Mouse (Mus musculus) lung, embryonic 14.5 days (tissue): Measurements from ENCODE around the gene Pde6b. TPM values are rescaled to one million over a fixed set of nuclear protein-coding genes. Genes with fewer than 3 reads are reported as not detected.

Experiments used
- ATAC-seq: fragments of 200-750 bp; cut with Nextera tagmentation; 2 replicates; pipeline ENCODE4 v1.8.0; 2017; ENCODE audit warnings: mild to moderate bottlenecking, moderate TSS enrichment, moderate library complexity; ENCODE audit not compliant: insufficient read depth
- DNase-seq: peaks from one replicate; pipeline ENCODE4 v3.0.0-alpha.2; 2015
- H3K27ac ChIP-seq: fragments of 300-500 bp; sonication (generic); 2 replicates; pipeline ENCODE4 v1.5.1; 2014; ENCODE audit warnings: low read depth, mild to moderate bottlenecking, moderate library complexity
- H3K27me3 ChIP-seq: fragments of 300-500 bp; sonication (generic); 2 replicates; pipeline ENCODE4 v1.6.1; 2014; ENCODE audit warnings: low read length, control low read depth; ENCODE audit not compliant: insufficient read depth
- H3K36me3 ChIP-seq: fragments of 300-500 bp; sonication (generic); 2 replicates; pipeline ENCODE4 v1.6.1; 2014; ENCODE audit warnings: control low read depth; ENCODE audit not compliant: insufficient read depth
- H3K4me1 ChIP-seq: fragments of 300-500 bp; sonication (generic); 2 replicates; pipeline ENCODE4 v1.6.1; 2014; ENCODE audit warnings: antibody characterized with exemption, control low read depth; ENCODE audit not compliant: insufficient read depth
- H3K4me2 ChIP-seq: fragments of 300-500 bp; sonication (generic); 2 replicates; pipeline ENCODE4 v1.6.1; 2014; ENCODE audit warnings: mild to moderate bottlenecking
- H3K4me3 ChIP-seq: fragments of 300-500 bp; sonication (generic); 2 replicates; pipeline ENCODE4 v1.5.1; 2014; ENCODE audit warnings: low read depth, low read length
- H3K9ac ChIP-seq: fragments of 300-500 bp; sonication (generic); 2 replicates; pipeline ENCODE4 v1.6.1; 2014
- H3K9me3 ChIP-seq: fragments of 300-500 bp; sonication (generic); 2 replicates; pipeline ENCODE4 v1.6.1; 2016; ENCODE audit warnings: low read depth, low read length, control low read depth
- CTCF ChIP-seq: IDR thresholded peaks from 2 replicates; pipeline ENCODE4 v1.5.1; 2016; ENCODE audit warnings: antibody characterized with exemption, low read depth
- WGBS: fragments of 180-500 bp; shearing (Covaris S2); extraction: QIAGEN DNeasy Blood & Tissue Kit; methylation state at CpG from one replicate; pipeline ENCODE4 v1.1.7; 2014; 5-methylcytosine and 5-hydroxymethylcytosine counted together
- polyA plus RNA-seq: library from polyadenylated mRNA; unstranded; fragments of >200 nt; fragmentation: Nextera tagmentation; extraction: Ambion mirVana; gene quantifications from 2 replicates; pipeline ENCODE4 v1.2.1, GENCODE M21; 2014

The Pde6b gene
- polyA plus RNA-seq, 1 experiment from 2014 or later: 0.12 TPM

- ATAC-seq: no peak
- WGBS: 71% methylated on average over 3 of the region's 3 CpGs
Measured at GRCm38 (mm10) chr5:108389744-108390143, 1.6 kb downstream of the Pde6b start.

GRCm38 (mm10) chr5:108403453-108403852 is 15.3 kb downstream of the Pde6b start:
- no peak overlapping the region for H3K4me3 ChIP-seq
- ATAC-seq (no peak), DNase-seq (no peak)
- TF ChIP-seq CTCF: no peak
- H3K27ac ChIP-seq: no peak overlapping the region
- H3K9ac ChIP-seq: no peak overlapping the region
- H3K27me3 ChIP-seq: no peaks in the 10 kb centered on the region
- 58% methylated on average over 4 of the region's 4 CpGs for WGBS
- no peaks in the 10 kb centered on the region for H3K9me3 ChIP-seq
- H3K4me2 ChIP-seq: no peak overlapping the region
- H3K4me1 ChIP-seq: no peaks in the 10 kb centered on the region
- H3K36me3 ChIP-seq: no peaks in the 10 kb centered on the region

More at GRCm38 (mm10) chr5:108389744-108390143, 1.6 kb downstream of the Pde6b start:
- Histone ChIP-seq H3K36me3 (no peaks in the 10 kb centered on the region), H3K9ac (no peak overlapping the region), H3K27me3 (no peaks in the 10 kb centered on the region), H3K4me2 (no peak overlapping the region), H3K27ac (no peak overlapping the region), H3K9me3 (no peaks in the 10 kb centered on the region), H3K4me1 (no peaks in the 10 kb centered on the region), H3K4me3 (no peak overlapping the region)
- DNase-seq: no peak
- no peak for TF ChIP-seq CTCF

GRCm38 (mm10) chr5:108405460-108405859 is 17.3 kb downstream of the Pde6b start:
- H3K27me3 ChIP-seq: no peaks in the 10 kb centered on the region
- H3K36me3 ChIP-seq: no peaks in the 10 kb centered on the region
- ATAC-seq: no peak
- no peak overlapping the region for H3K27ac ChIP-seq
- no peak overlapping the region for H3K4me3 ChIP-seq
- H3K4me1 ChIP-seq: no peaks in the 10 kb centered on the region
- H3K9ac ChIP-seq: no peak overlapping the region
- no peaks in the 10 kb centered on the region for H3K9me3 ChIP-seq
- no peak overlapping the region for H3K4me2 ChIP-seq
- WGBS: 61% methylated on average over 1 of the region's 1 CpGs
- no peak for TF ChIP-seq CTCF
- no peak for DNase-seq

DNA sequence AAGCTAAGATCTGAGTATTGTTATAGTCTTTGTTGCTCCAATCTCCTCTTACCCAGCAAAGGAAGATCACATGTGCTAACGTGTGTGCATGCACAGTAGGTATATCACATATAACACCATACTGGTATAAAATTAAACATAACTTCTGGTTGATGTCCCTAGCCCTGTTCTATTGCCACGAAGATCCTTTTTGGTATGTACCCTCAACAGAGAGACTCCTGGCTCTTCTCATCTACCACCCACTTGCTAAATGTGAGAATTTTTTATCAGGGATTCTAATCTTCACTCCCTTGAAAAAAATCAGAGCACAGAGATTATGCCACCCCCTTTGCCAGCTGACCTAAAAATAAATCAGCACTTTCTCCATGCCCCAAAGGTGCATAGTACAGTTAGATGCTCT is 18.8 kb downstream of the Pde6b start:
- Histone ChIP-seq H3K36me3 (no peaks in the 10 kb centered on the region), H3K9me3 (no peaks in the 10 kb centered on the region), H3K4me3 (no peak overlapping the region), H3K4me1 (no peaks in the 10 kb centered on the region), H3K4me2 (no peak overlapping the region), H3K9ac (no peak overlapping the region), H3K27ac (no peak overlapping the region), H3K27me3 (no peaks in the 10 kb centered on the region)
- no peak for TF ChIP-seq CTCF
- no peak for DNase-seq
- ATAC-seq: no peak
- 77% methylated on average over 2 of the region's 2 CpGs for WGBS

- 46% methylated on average over 2 of the region's 2 CpGs for WGBS
- Histone ChIP-seq H3K4me1 (no peaks in the 10 kb centered on the region), H3K4me2 (no peak overlapping the region), H3K36me3 (no peaks in the 10 kb centered on the region), H3K9me3 (no peaks in the 10 kb centered on the region), H3K27me3 (no peaks in the 10 kb centered on the region), H3K4me3 (no peak overlapping the region), H3K27ac (no peak overlapping the region), H3K9ac (no peak overlapping the region)
- DNase-seq (no peak), ATAC-seq (no peak)
- TF ChIP-seq CTCF: no peak
Measured at GRCm38 (mm10) chr5:108414711-108415110, 26.5 kb downstream of the Pde6b start.

DNA sequence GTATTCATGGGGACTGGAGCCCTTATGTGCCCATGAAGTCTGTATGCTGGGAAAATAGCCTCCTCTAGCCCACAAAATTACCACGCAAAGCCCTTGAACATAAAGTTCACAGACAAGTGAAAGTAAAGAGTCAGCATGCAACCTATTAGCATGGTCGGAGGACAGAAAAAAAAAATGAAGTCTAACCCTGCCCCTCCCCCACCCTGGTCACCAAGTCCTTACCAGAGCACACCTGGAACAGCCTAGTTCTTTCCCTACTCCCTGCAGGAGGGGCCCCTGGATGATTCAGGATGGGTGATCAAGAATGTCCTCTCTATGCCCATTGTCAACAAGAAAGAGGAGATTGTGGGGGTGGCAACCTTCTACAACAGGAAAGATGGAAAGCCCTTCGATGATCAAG is 34.5 kb downstream of the Pde6b start:
- ATAC-seq: no peak
- DNase-seq: no peak
- TF ChIP-seq CTCF: no peak
- Histone ChIP-seq H3K4me2 (no peak overlapping the region), H3K4me3 (no peak overlapping the region), H3K4me1 (no peaks in the 10 kb centered on the region), H3K36me3 (no peaks in the 10 kb centered on the region), H3K27me3 (no peaks in the 10 kb centered on the region), H3K9me3 (no peaks in the 10 kb centered on the region), H3K9ac (no peak overlapping the region), H3K27ac (no peak overlapping the region)
- WGBS: 75% methylated on average over 3 of the region's 3 CpGs

DNA sequence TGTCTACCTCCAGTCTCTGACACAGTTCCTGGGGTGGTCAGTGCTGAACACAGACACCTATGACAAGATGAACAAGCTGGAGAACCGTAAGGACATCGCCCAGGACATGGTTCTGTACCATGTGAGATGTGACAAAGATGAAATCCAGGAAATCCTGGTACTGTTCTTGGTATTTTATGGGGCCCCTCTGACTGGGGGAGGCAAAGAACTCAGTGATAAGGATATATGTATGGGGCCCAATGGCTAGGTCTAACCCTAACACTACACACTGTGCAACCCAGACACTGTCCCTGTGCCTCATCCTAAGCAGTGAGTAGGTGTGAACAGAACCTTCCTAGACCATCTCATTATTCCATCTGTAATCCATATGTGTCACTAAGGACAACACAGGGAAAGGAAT is 35.2 kb downstream of the Pde6b start:
- no peak for TF ChIP-seq CTCF

DNA sequence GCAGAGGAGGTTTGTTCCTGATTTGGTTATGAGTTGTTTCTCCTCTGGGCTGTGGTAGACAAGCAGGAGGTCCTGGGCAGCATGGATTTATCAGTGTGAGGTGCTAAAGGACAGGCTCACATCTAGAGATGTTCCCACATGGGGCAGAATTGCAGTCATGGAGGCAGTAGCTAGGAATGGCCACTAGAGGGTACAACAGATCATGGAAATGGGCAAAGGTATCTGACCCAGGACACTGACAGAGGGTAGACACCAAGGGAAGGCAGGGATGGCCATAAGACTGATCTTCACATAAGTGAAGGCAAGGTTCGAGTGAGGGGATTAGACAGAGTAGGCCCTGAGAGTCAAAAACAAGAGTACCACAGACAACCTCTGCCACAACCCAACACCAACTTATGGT is 39.0 kb downstream of the Pde6b start:
- H3K9me3 ChIP-seq: no peaks in the 10 kb centered on the region
- H3K36me3 ChIP-seq: peaks cover 24% of the 10 kb centered on the region
- TF ChIP-seq CTCF: peak; percentile 91
- 0 out of 2 replicates have a peak, but pooled peaks have one; percentile 59 for ATAC-seq
- no peaks in the 10 kb centered on the region for H3K4me1 ChIP-seq
- H3K27me3 ChIP-seq: no peaks in the 10 kb centered on the region
- no peak overlapping the region for H3K9ac ChIP-seq
- H3K4me2 ChIP-seq: no peak overlapping the region
- no peak overlapping the region for H3K27ac ChIP-seq
- peak; percentile 73 for DNase-seq
- H3K4me3 ChIP-seq: no peak overlapping the region
- WGBS: 40% methylated on average over 1 of the region's 1 CpGs

More for the DNA sequence above, 35.2 kb downstream of the Pde6b start:
- H3K36me3 ChIP-seq: no peaks in the 10 kb centered on the region
- 92% methylated on average over 2 of the region's 2 CpGs for WGBS
- H3K9ac ChIP-seq: no peak overlapping the region
- no peak overlapping the region for H3K4me2 ChIP-seq
- H3K9me3 ChIP-seq: no peaks in the 10 kb centered on the region
- ATAC-seq: no peak
- H3K27ac ChIP-seq: no peak overlapping the region
- H3K4me1 ChIP-seq: no peaks in the 10 kb centered on the region
- no peak for DNase-seq
- no peaks in the 10 kb centered on the region for H3K27me3 ChIP-seq
- H3K4me3 ChIP-seq: no peak overlapping the region
